Mouse (Mus musculus): ENCODE data around the gene Dohh. TPM values are rescaled to one million over a fixed set of nuclear protein-coding genes. Genes with fewer than 3 reads are reported as not detected.

Gene Dohh
- total RNA-seq (2021), result 10 to 100 TPM; 38.1 to 39.8 TPM
- long read RNA-seq, experiment 1, transcript Dohh-201 (5 exons, 1,444 nt), result major isoform, 47 of 48 reads
- long read RNA-seq, experiment 1, partial matches to known transcripts, result 1 of 48 reads
- long read RNA-seq, experiment 1, other reads (novel, unspliced or antisense), result 0 of 48 reads
- long read RNA-seq, experiment 2, transcript Dohh-201 (5 exons, 1,444 nt), result major isoform, 47 of 54 reads
- long read RNA-seq, experiment 2, partial matches to known transcripts, result 4 of 54 reads
- long read RNA-seq, experiment 2, other reads (novel, unspliced or antisense), result 2 of 54 reads

DNA sequence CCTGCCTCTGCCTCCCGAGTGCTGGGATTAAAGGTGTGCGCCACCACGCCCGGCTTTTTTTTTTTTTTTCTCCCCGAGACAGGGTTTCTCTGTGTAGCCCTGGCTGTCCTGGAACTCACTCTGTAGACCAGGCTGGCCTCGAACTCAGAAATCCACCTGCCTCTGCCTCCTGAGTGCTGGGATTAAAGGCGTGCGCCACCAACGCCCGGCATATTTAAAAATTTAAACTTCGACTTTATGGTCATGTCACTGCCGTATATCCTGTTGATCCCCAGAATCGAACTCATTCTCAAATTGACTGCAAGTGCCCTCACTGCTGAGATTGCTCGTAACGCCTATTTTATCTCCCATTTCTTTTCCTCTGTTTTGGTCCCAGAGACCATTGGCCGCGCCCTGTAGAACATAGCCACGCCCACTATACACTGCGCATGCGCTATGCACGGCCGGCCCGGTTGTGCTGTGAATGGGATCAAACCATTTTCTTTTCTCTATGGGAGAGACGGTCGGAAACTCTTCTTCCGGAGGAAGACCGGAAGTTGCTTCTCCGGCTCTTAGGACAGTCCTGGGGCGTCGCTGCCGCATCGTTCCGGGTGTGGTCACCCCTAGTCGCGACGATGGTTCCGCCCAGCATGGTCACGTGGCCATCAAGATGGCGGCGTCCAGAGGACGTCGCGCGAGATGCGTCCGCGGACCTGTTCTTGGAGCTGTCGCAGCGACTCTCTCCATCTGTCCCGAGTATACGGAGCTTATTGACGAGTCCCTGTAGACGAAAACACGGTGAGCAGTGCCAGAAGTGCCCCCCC lies at the start of gene Dohh, which contains the start of gene Gm48551:
Gene Dohh (plus strand): TSS at position 627 of the 803 bp plus-strand sequence.
Gene Gm48551 (plus strand): TSS at position 665 of the 803 bp plus-strand sequence.
- Histone ChIP-seq H3K27ac (peak within 1 kb of the TSS; percentile 95), H3K4me3 (peak within 1 kb of the TSS; percentile 80)
- TF ChIP-seq CTCF (IDR thresholded peaks at IDR 0.05), result no peak
- peak; percentile 99 for DNase-seq
- intact Hi-C loops (cut with DNase I), result no loop called here

DNA sequence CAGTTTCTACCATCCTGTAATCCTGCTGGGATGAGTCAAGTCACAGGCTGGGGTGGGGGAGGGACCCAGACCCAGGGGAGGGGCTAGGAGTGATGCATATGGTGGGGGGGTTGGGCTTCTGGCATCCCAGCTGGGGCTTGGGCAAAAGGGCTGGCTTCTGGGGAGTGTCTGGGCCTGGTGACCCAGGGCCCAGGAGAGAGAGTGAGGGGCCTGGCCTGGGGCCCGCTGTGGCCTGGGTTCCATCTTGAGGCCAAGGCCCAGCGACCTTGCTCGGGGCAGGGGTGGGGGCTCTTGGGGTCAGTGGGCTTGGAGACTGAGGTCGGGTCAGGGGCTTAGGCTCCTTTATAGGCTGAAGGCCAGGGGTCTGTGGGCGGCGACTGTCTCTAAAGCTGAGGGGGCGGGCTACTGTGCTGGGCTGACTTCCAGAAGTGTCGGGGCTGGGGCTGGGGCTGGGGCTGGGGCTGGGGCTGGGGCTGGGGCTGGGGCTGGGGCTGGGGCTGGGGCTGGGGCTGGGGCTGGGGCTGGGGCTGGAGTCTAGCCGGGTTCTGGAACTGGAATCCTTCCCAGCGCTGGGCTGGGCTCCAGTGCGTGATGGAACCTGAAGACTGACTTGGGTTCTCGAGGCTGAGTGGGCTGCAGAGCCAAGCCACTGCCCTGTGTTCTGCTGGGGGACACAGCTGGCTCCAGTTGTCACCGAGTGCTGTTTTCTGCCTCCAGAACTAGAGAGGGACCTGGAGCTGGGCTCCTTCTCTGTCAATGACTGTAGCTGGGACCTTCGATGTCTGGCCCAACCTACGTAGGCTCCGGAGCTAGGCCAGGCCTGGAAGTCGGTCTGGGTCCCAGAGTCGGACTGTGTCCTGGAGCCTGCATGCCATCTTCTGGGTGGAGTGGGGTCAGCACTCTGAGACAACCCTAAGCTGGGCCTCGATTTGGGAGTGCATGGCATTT lies 48.6 kb upstream of the Dohh start:
- Histone ChIP-seq H3K27ac (peak overlapping the region; percentile 3; the same call in 1 of the 2 replicates), H3K4me3 (no peak overlapping the region)
- peak; percentile 26 for DNase-seq
- intact Hi-C loops (cut with DNase I), result no loop called here
- TF ChIP-seq CTCF (IDR thresholded peaks at IDR 0.05), result no peak

DNA sequence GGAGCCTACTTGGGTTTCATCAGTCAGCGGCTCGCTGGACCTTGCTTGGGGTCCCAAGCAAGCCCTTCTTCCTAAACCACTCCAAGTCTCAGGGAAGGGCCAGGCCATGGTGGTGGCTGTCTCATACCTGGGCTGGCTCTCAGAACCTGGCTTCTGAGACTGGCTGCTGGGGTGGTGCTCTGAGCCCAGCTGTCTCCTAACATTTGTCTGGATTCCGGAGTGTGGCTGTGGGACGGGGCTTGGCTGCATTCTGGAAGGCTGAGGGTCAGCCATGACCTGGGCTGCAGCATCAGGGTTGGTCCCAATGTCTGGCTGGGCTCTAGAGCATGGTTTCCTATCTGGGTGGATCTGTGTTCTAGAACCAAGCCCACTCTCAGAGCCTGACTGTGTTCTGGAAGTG lies 47.7 kb upstream of the Dohh start:
- Histone ChIP-seq H3K4me3 (no peak overlapping the region), H3K27ac (no peak overlapping the region)
- intact Hi-C loops (cut with DNase I), result no loop called here
- DNase-seq, result no peak
- no peak for TF ChIP-seq CTCF (IDR thresholded peaks at IDR 0.05)

DNA sequence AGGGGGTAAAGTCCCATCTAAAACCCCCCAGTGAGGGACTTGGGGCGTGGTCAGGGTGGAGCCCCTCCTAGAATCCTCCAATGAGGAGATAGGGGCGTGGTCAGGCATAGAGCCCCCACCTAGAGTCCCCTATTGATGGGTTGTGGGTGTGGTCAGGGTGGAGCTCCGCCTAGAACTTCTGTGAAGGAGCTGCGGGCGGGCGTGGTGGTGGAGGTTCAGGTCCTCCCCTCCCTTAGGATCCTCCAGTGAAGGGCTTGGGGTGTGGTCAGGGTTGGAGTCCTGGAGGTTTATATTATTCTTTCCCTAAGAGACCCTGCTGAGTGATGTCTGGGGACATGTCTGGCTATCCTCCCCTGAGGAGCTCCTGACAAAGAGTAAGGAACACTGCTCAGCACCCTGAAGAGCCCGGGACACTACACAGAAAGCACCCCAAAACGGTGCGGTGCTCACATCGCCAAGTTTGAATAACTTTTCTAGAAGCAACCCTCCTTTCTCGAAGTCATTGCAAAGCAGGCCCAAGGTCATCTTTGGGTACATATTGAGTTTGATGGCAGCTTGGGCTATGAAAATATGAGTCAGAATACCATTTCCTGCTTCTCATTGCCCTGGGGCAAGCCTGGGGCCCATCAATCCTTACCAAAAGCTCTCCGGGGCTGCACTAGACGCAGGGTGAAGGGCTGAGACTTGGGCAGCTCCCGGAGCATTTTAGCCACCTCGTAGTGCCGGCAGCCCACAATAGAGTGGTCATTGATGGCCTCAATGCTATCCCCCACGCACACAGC lies 43.5 kb upstream of the Dohh start:
- DNase-seq, result no peak
- no peak for TF ChIP-seq CTCF (IDR thresholded peaks at IDR 0.05)
- Histone ChIP-seq H3K27ac (no peak overlapping the region), H3K4me3 (no peak overlapping the region)
- intact Hi-C loops (cut with DNase I), result loop anchor here (2.0 kb wide), 1 partner anchor 52 kb away; no protein-coding TSS in a partner anchor

DNA sequence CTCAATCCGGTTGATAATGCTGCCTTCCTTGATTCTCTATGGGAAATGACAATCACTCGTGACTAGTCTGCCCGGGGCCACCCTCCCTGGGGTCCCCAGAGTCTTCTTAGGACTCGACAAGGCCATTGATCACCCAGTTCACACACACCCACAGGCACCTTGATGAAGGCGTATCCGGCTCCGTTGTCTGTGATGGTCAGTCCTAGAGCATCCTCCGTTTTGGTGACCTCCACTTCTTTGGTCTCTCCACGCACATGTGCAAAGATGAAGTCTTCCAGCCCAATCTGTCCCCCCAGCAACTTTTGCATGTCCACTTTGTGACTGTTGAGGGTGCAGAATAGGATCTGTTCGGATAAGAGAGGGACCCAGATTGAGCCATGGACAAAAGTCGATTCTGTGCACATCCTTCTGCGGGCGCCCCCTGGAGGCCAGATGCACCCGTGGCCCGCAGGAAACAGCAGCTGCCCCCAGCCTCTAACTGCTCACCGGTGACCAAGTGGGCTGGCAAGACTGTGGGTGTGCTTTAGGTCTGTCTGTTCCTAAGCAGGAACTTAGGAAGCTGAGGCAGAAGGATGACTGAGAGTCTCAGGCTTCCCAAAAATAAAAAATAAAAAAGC lies 42.8 kb upstream of the Dohh start:
- DNase-seq, result peak; percentile 79
- H3K27ac ChIP-seq, result no peak overlapping the region
- intact Hi-C loops (cut with DNase I), result loop anchor here (2.0 kb wide), 1 partner anchor 53 kb away; no protein-coding TSS in a partner anchor
- peak overlapping the region; percentile 22 for H3K4me3 ChIP-seq
- peak; percentile 90 for TF ChIP-seq CTCF (IDR thresholded peaks at IDR 0.05)

DNA sequence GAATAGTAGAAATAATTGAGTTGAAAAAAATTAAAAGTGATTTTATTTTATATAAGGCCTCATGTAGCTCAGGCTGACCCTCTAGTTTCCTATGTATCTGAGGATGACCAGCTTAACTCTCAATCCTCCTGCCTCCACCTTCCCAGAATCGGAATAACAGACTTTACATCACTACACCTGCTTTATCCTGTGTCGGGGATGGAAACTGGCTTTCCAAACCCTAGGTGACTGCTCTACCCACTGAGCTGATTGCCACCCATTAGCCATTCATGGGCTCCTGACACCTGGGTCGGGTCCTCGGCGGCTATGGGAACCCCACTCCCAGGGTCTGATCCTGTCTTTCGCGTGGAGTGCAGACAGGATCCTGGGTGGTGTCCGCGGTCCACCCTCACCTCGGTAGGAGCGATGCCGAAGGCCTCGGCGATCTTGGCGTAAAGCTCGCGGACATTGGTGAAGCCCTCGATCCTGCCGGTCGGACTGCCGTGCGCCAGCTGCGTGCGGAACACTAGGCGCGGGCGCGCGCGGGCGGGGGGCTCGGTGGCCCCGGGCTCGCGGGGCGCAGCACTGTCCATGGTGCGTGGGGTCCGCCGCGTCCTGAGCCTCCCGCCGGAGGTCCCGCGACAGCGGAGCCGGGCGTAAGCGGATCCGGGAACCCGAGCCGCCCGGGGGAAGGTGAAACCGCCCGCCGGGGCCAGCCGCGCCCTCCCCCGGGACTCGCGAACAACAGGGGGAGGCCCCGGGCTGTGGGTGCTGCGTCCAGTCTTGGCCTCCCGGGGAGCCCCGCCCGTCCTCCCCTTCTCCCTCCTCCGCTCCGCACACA lies 41.3 kb upstream of the Dohh start, which contains the start of gene Gipc3:
Gene Gipc3 (minus strand): TSS at position 581 of the 820 bp plus-strand sequence.
- intact Hi-C loops (cut with DNase I), result loop anchor here (2.0 kb wide), 1 partner anchor 18 kb away; no protein-coding TSS in a partner anchor

DNA sequence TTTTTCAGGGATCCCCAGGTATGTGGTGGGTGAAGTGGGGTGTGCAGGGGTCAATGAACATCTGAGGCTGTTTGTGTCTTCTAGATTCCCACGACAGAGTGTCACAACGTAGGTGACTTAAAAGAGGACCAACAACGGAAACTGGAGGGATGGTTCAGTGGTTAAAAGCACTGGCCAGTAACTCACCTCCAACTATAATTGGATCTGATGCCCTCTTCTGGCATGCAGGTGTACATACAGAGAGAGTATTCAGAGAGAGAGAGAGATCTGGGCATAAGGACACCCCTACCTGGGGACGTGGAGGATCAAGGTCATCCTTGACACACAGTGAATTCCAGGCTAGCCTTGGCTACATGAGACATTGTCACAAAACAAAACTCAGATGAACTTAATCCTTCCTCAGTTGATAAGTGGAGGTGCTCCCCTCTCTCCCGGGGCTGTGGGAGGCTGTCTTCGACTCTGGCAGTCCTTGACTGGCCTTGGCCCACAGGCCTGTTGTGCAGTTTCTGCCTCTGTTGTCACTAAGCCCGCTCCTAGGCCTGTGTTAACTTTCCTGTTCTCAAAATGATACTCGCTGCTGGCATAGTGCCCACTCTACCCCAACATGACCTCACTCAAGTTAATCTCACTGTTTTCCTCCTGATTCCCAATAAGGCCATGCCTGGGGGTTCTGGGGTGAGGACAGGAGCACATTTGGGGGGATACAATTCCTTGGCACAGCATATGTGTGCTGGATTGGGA lies 39.6 kb upstream of the Dohh start:
- H3K4me3 ChIP-seq, result no peak overlapping the region
- peak; percentile 39 for TF ChIP-seq CTCF (IDR thresholded peaks at IDR 0.05)
- no peak for DNase-seq
- H3K27ac ChIP-seq, result no peak overlapping the region
- intact Hi-C loops (cut with DNase I), result no loop called here

More for the DNA sequence above, 41.3 kb upstream of the Dohh start, which contains the start of gene Gipc3:
- Histone ChIP-seq H3K27ac (peak within 1 kb of the TSS; percentile 69), H3K4me3 (peak within 1 kb of the TSS; percentile 78)
- DNase-seq, result no peak
- TF ChIP-seq CTCF (IDR thresholded peaks at IDR 0.05), result no peak

DNA sequence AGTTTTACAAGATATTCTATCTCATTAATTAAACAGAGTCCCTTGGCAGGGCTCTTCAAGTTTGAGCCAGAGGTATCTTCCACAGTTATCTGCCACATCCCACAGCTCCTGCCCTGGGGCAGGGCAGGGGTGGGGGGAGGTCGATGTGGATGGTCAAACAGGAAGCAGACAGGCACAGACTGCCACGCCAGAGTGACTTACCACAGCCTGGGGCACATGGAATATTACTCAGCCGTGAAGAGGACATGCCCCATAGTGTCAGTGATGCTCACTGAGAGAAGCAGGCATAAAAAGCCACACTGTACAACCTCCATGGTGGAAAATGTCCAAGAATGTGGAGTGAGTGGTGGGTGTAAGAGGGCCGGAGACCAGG lies 39.1 kb upstream of the Dohh start:
- no peak for DNase-seq
- no peak overlapping the region for H3K27ac ChIP-seq
- intact Hi-C loops (cut with DNase I), result no loop called here
- H3K4me3 ChIP-seq, result no peak overlapping the region
- no peak for TF ChIP-seq CTCF (IDR thresholded peaks at IDR 0.05)

DNA sequence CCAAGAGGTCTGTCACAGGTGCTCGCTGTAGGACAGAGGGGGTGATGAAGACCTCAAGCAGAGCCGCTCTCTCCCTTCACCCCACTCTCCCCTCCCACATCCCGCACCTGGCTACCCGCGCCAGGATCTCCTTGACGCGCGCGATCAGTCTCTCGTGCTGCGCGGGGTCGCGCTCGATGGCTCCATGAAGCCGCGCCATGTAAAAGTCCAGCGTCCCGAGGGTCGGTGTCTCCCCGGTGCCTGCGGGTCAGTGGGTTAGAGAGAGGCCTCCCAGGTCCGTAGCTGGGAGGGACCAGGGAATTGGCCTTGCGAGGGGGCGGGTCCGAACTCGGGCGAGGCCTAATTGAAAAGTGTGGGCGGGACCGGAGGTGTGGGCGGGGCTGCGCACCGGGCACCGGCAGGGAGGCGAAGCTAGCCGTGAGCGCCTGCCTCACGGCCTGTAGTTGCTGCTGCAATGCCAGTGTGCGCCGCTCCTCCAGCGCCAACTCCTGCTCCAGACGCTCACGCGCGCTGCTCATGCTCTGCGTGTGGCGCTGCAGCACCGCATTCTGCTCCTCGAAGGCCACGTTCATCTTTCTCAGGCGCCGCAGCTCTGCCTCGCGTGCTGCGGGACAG lies 37.7 kb upstream of the Dohh start:
- intact Hi-C loops (cut with DNase I), result no loop called here
- DNase-seq, result no peak
- peak overlapping the region; percentile 18 for H3K4me3 ChIP-seq

More for the DNA sequence above, 37.7 kb upstream of the Dohh start:
- 0 out of 2 replicates have a peak overlapping the region, but pooled peaks have one; percentile 12 for H3K27ac ChIP-seq
- TF ChIP-seq CTCF (IDR thresholded peaks at IDR 0.05), result no peak

All from gastrocnemius, adult 2 months (tissue).